Mouse (Mus musculus): ENCODE data around the gene Ccdc148. TPM values are rescaled to one million over a fixed set of nuclear protein-coding genes. Genes with fewer than 3 reads are reported as not detected.

Gene Ccdc148
- polyA plus RNA-seq, 1 experiment: 0.09 TPM

- Histone ChIP-seq H3K4me1 (ENCODE audit: control insufficient read depth, insufficient read depth, low read length) (peaks cover 6% of the 10 kb centered on the region; the same call in 1 of the 2 replicates), H3K4me3 (replicated peaks; ENCODE audit: extremely low read depth, low read depth, low read length) (no peak overlapping the region)
- 78% methylated on average over 4 of the region's 4 CpGs for WGBS
- DNase-seq: no peak
- no peak for TF ChIP-seq CTCF (IDR thresholded peaks at IDR 0.05; ENCODE audit: insufficient read depth, low read length)
Observed at GRCm38 (mm10) chr2:59183541-59183940, 23.1 kb upstream of the Ccdc148 start.

DNA sequence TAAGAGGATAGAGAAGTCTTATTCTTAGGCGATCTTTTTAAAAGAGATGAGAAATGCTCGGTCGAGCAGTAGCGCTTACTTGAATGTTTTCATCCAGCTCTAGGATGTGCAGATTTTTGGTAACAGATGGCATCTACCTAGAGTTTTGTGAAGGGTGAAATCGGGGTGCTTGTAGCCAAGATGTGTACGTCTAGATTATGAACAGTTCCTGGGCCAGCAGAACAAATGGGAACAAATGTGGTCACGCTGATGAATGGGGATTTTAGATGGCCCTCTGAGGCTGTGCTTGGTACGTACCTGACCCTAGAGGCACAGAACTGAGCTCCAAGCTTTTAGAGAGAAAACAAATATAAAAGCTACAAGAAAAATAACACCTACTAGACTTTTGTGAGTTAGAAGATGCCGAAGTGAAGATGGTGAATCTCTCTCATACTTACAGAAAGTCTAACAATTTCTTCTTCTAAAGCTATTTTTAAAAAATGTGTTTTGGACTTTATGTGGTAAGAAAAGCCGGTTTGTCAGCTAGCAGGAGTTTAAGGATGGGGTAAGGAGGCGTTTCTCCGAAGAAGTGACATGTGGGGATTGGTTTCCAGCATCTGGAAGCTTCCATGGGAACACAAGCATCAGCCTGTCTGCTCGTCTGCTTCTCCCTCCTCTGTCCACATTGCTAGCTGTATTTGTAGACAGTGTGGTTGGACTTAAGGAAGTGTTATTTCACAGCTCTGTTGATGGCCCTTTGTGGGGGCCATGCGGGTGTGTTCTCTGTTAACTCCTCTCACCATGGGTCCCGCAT, 21.0 kb upstream of the Ccdc148 start:
- Histone ChIP-seq H3K4me3 (replicated peaks; ENCODE audit: extremely low read depth, low read depth, low read length) (no peak overlapping the region), H3K4me1 (ENCODE audit: control insufficient read depth, insufficient read depth, low read length) (peaks cover 10% of the 10 kb centered on the region)
- TF ChIP-seq POLR2A (IDR thresholded peaks at IDR 0.05; ENCODE audit: borderline replicate concordance, extremely low read depth, low read depth, low read length) (no peak), CTCF (IDR thresholded peaks at IDR 0.05; ENCODE audit: insufficient read depth, low read length) (no peak)
- WGBS: 83% methylated on average over 15 of the region's 15 CpGs
- DNase-seq: no peak

GRCm38 (mm10) chr2:59179487-59179886, 19.0 kb upstream of the Ccdc148 start:
- TF ChIP-seq CTCF (IDR thresholded peaks at IDR 0.05; ENCODE audit: insufficient read depth, low read length) (no peak), POLR2A (IDR thresholded peaks at IDR 0.05; ENCODE audit: borderline replicate concordance, extremely low read depth, low read depth, low read length) (no peak)
- no peak overlapping the region for H3K4me3 ChIP-seq (replicated peaks; ENCODE audit: extremely low read depth, low read depth, low read length)
- peaks cover 12% of the 10 kb centered on the region for H3K4me1 ChIP-seq (ENCODE audit: control insufficient read depth, insufficient read depth, low read length)
- no peak for DNase-seq
- WGBS: 64% methylated on average over 5 of the region's 5 CpGs

DNA sequence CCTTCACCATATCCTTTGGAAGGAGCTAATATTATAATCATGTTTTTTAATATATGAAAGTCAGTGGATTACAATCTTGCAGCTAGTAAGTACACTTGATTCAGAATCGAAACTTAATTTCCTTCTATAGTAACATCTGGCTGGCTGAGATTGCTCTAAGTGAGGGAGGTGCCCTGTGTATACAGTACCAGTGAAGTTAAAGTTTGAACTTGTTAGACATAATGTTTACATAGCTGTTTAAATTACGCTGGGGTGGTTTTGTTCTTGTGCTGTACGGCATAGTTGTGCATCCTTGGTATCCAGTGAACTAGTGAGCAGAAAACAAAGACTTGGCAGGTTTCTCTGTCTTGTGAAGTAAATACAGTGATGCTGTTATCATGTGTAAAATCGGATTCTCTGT, 18.5 kb upstream of the Ccdc148 start:
- H3K4me1 ChIP-seq (ENCODE audit: control insufficient read depth, insufficient read depth, low read length): peaks cover 12% of the 10 kb centered on the region
- TF ChIP-seq POLR2A (IDR thresholded peaks at IDR 0.05; ENCODE audit: borderline replicate concordance, extremely low read depth, low read depth, low read length) (no peak), CTCF (IDR thresholded peaks at IDR 0.05; ENCODE audit: insufficient read depth, low read length) (no peak)
- DNase-seq: no peak
- H3K4me3 ChIP-seq (replicated peaks; ENCODE audit: extremely low read depth, low read depth, low read length): no peak overlapping the region
- 25% methylated on average over 4 of the region's 4 CpGs for WGBS

DNA sequence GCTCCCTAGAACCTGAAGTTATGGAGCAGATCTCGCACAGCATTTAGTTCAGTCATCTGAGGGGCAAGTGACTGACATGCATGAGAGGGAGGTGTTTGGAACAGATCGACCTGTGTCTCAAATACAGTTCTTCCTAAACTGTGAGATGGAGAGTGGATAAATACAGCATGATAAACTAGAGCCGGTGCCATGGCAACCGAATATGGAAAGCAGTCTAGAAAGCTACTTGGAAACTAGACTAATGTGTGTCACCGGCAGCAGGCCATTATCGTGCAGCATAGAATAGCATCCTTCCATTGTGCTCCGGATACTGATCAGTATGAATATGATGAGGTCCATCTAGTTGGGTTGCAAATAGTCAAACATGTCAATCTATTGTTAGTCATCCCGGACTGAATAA, 17.7 kb upstream of the Ccdc148 start:
- H3K4me3 ChIP-seq (replicated peaks; ENCODE audit: extremely low read depth, low read depth, low read length): no peak overlapping the region
- WGBS: 62% methylated on average over 8 of the region's 8 CpGs
- TF ChIP-seq CTCF (IDR thresholded peaks at IDR 0.05; ENCODE audit: insufficient read depth, low read length) (no peak), POLR2A (IDR thresholded peaks at IDR 0.05; ENCODE audit: borderline replicate concordance, extremely low read depth, low read depth, low read length) (no peak)
- no peak for DNase-seq
- H3K4me1 ChIP-seq (ENCODE audit: control insufficient read depth, insufficient read depth, low read length): peaks cover 12% of the 10 kb centered on the region

GRCm38 (mm10) chr2:59175926-59176325, 15.4 kb upstream of the Ccdc148 start:
- no peak for DNase-seq
- peaks cover 19% of the 10 kb centered on the region for H3K4me1 ChIP-seq (ENCODE audit: control insufficient read depth, insufficient read depth, low read length)
- H3K4me3 ChIP-seq (replicated peaks; ENCODE audit: extremely low read depth, low read depth, low read length): no peak overlapping the region
- WGBS: 74% methylated on average over 6 of the region's 6 CpGs
- TF ChIP-seq POLR2A (IDR thresholded peaks at IDR 0.05; ENCODE audit: borderline replicate concordance, extremely low read depth, low read depth, low read length) (no peak), CTCF (IDR thresholded peaks at IDR 0.05; ENCODE audit: insufficient read depth, low read length) (no peak)

- 34% methylated on average over 5 of the region's 5 CpGs for WGBS
- TF ChIP-seq POLR2A (IDR thresholded peaks at IDR 0.05; ENCODE audit: borderline replicate concordance, extremely low read depth, low read depth, low read length): no peak
- peaks cover 13% of the 10 kb centered on the region for H3K4me1 ChIP-seq (ENCODE audit: control insufficient read depth, insufficient read depth, low read length)
- H3K4me3 ChIP-seq (replicated peaks; ENCODE audit: extremely low read depth, low read depth, low read length): no peak overlapping the region
- no peak for DNase-seq
Observed at GRCm38 (mm10) chr2:59171533-59171932, 11.1 kb upstream of the Ccdc148 start.

- no peak for DNase-seq
- no peak overlapping the region for H3K4me3 ChIP-seq (replicated peaks; ENCODE audit: extremely low read depth, low read depth, low read length)
- TF ChIP-seq CTCF (IDR thresholded peaks at IDR 0.05; ENCODE audit: insufficient read depth, low read length) (no peak), POLR2A (IDR thresholded peaks at IDR 0.05; ENCODE audit: borderline replicate concordance, extremely low read depth, low read depth, low read length) (no peak)
- 81% methylated on average over 5 of the region's 5 CpGs for WGBS
- H3K4me1 ChIP-seq (ENCODE audit: control insufficient read depth, insufficient read depth, low read length): peaks cover 11% of the 10 kb centered on the region
Observed at GRCm38 (mm10) chr2:59170593-59170992, 10.1 kb upstream of the Ccdc148 start.

- TF ChIP-seq CTCF (IDR thresholded peaks at IDR 0.05; ENCODE audit: insufficient read depth, low read length) (no peak), POLR2A (IDR thresholded peaks at IDR 0.05; ENCODE audit: borderline replicate concordance, extremely low read depth, low read depth, low read length) (no peak)
- Histone ChIP-seq H3K4me3 (replicated peaks; ENCODE audit: extremely low read depth, low read depth, low read length) (no peak overlapping the region), H3K4me1 (ENCODE audit: control insufficient read depth, insufficient read depth, low read length) (peaks cover 11% of the 10 kb centered on the region)
- WGBS: 61% methylated on average over 3 of the region's 3 CpGs
- DNase-seq: no peak
Observed at GRCm38 (mm10) chr2:59170208-59170589, 9.7 kb upstream of the Ccdc148 start.

DNA sequence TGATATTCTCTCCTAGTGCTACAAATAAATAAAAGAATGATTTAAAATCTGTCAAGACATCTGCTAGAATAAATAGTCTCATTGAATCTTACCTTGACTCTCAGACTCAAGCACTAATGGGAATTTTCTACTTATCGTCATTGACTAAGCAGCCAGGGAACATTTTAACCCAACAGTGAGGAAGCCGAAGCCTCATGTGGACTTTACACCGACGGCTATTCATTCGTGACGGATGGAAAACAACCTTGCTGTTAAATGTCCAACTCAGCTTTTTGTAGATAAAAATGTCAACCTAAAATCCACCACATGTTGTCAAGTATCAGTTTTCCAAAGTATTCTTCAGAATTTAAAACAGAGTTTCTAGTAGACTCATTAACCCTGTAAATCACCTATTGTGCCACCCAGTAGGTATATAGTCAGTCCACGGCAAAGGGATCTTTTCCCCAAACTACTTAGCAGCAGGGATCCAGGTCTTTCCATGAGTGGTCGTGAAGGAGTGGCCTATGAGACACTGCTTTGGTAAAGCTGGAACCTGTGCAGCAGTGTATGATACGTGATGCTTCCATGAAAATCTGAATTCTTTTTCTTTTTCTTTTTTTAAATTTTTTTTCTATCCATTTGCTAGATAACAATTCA, 9.2 kb upstream of the Ccdc148 start:
- WGBS: 71% methylated on average over 9 of the region's 9 CpGs
- peaks cover 11% of the 10 kb centered on the region for H3K4me1 ChIP-seq (ENCODE audit: control insufficient read depth, insufficient read depth, low read length)
- no peak for DNase-seq
- H3K4me3 ChIP-seq (replicated peaks; ENCODE audit: extremely low read depth, low read depth, low read length): no peak overlapping the region
- TF ChIP-seq CTCF (IDR thresholded peaks at IDR 0.05; ENCODE audit: insufficient read depth, low read length): no peak
- TF ChIP-seq POLR2A (IDR thresholded peaks at IDR 0.05; ENCODE audit: borderline replicate concordance, extremely low read depth, low read depth, low read length): no peak

All from lung, adult 2 months (tissue).